Mouse (Mus musculus): Measurements from ENCODE around the gene Igfbp5. TPM values are rescaled to one million over a fixed set of nuclear protein-coding genes. Genes with fewer than 3 reads are reported as not detected.

Igfbp5 gene
- 691 TPM for polyA plus RNA-seq (2012; fragmentation: generic; extraction: Trizol)

DNA sequence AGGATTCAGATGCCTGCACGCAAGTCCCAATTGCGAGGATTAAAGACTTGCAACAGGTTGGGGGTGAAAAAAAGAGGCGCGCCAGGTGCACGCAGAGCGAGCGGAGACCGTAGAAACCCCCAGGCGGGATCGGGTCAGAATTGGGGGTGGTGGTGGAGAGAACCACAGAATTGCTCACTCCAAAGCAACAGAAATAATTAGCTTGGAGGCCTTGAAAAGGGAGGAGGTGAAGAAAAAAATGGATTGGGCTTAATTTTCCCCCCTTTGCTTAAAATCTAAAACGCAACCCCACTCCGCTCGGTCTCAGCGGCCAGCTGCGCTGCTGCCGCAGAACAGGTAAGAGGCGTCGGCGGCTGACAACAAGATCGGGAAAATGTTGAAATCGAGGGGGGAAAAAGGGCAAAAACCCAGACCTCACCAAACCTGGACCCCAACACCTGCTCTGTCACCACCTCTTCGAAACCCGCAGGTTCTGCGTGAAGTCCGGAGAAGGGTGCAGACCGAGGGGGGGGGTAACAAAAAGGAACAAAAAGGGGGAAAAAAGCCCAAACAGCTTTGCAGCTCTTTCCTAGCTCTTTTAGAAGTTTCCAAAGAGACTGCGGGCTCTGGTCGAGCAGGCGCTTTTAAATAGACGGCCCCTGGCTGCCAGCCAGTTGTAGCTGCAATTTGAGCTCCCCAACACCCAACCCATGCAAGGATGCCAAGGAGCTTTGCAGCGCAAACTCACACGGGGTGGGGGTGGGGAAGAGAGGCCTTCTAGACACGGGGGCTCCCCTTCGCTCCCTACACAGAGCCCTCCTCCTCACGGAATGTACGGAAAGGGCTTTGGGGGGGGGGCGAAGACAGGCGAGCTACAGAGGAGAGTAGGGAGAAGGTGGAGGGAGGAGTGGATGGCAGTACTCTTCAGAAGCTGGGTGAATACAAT lies at the start of gene Igfbp5:
Gene Igfbp5 (minus strand): TSS at position 598 of the 925 bp plus-strand sequence.
- no peaks in the 10 kb centered on the region for H3K27me3 ChIP-seq (ENCODE audit: control insufficient read depth, insufficient read depth, insufficient read length)
- no peak for TF ChIP-seq TCF12 (IDR thresholded peaks at IDR 0.05; ENCODE audit: insufficient read depth, poor library complexity, severe bottlenecking)
- TF ChIP-seq POLR2A (IDR thresholded peaks at IDR 0.05; ENCODE audit: insufficient read length, low read depth): peak; percentile 49
- no peak for TF ChIP-seq USF1 (IDR thresholded peaks at IDR 0.05; ENCODE audit: low read depth)
- TF ChIP-seq REST (IDR thresholded peaks at IDR 0.05; ENCODE audit: insufficient read depth, insufficient read length): no peak
- no peak for TF ChIP-seq MAX (IDR thresholded peaks at IDR 0.05; ENCODE audit: low read depth)
- peak; percentile 68 for TF ChIP-seq POLR2AphosphoS2 (IDR thresholded peaks at IDR 0.05; ENCODE audit: insufficient read length, low read depth)
- no peak for TF ChIP-seq SRF (IDR thresholded peaks at IDR 0.05; ENCODE audit: control insufficient read depth, insufficient read length, low read depth)
- TF ChIP-seq E2F4 (IDR thresholded peaks at IDR 0.05; ENCODE audit: insufficient read depth): no peak
- TF ChIP-seq TCF3 (IDR thresholded peaks at IDR 0.05; ENCODE audit: insufficient read length, low read depth): no peak
- no peak for TF ChIP-seq MYOG (IDR thresholded peaks at IDR 0.05; ENCODE audit: control insufficient read depth in 1 of 3, insufficient read depth in 1 of 3, insufficient read length in 2 of 3, low read depth in 2 of 3)
- TF ChIP-seq CEBPB (IDR thresholded peaks at IDR 0.05; ENCODE audit: insufficient read depth, poor library complexity, severe bottlenecking): no peak
- TF ChIP-seq MYOD1 (IDR thresholded peaks at IDR 0.05; ENCODE audit: control insufficient read depth in 1 of 3, insufficient read length in 2 of 3, low read depth in 2 of 3): peak in 1 of 3 experiments; percentile 17
- H3K4me3 ChIP-seq: peak within 1 kb of the TSS; percentile 97
- peak within 1 kb of the TSS; percentile 22 for H3ac ChIP-seq (ENCODE audit: control insufficient read depth, insufficient read length)
- H3K4me2 ChIP-seq (ENCODE audit: low read depth): peak within 1 kb of the TSS; percentile 63
- H3K79me2 ChIP-seq (ENCODE audit: control insufficient read depth, insufficient read depth): peaks cover 43% of the 10 kb centered on the region
- H3K36me3 ChIP-seq (ENCODE audit: control insufficient read depth, insufficient read depth): no peaks in the 10 kb centered on the region

DNA sequence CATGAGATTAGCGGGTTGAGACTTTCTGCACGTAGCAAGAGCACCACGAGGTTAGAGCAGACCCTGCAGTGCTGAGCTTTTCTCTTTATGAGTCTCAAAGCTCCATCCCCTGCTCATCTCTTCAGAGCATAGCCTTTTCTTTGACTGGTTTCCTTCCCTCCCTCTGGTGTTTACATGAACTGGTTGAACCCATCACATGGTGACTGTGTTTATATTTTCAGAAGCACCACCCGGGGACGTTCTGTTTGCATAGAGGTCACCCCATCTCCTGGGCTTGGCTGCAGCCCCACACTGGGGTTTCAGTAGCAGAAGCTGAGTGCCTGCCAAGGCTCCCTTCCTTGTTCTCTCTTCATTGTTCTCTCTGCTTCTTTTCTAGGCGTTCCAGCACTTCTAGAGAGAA lies 40.1 kb upstream of the Igfbp5 start:
- no peaks in the 10 kb centered on the region for H3K36me3 ChIP-seq (ENCODE audit: control insufficient read depth, insufficient read depth)
- H3K4me2 ChIP-seq (ENCODE audit: low read depth): no peak overlapping the region
- TF ChIP-seq TCF3 (IDR thresholded peaks at IDR 0.05; ENCODE audit: insufficient read length, low read depth) (no peak), USF1 (IDR thresholded peaks at IDR 0.05; ENCODE audit: low read depth) (no peak), E2F4 (IDR thresholded peaks at IDR 0.05; ENCODE audit: insufficient read depth) (no peak), CEBPB (IDR thresholded peaks at IDR 0.05; ENCODE audit: insufficient read depth, poor library complexity, severe bottlenecking) (no peak), REST (IDR thresholded peaks at IDR 0.05; ENCODE audit: insufficient read depth, insufficient read length) (no peak)
- no peaks in the 10 kb centered on the region for H3K79me2 ChIP-seq (ENCODE audit: control insufficient read depth, insufficient read depth)
- H3ac ChIP-seq (ENCODE audit: control insufficient read depth, insufficient read length): no peak overlapping the region
- no peak overlapping the region for H3K4me3 ChIP-seq
- no peaks in the 10 kb centered on the region for H3K27me3 ChIP-seq (ENCODE audit: control insufficient read depth, insufficient read depth, insufficient read length)

DNA sequence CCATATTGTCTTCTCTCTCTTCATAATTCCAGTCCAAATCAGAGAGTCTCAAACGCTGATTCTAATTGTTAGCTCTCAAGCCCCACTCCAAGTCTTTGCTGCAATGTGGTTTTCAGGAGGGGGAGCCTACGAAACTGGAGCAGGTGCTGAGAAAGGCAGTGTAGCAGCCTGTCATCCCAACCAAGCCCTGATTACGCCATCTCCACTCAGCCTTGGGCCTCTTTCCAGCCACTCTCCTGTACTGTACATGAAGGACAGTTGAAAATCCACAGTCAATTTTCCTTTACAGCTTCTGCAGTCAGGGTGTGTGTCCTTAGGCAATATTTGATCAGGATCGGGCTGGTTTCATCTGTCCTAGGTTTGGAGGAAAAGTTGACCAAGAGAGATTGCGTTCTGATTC lies 38.4 kb upstream of the Igfbp5 start:
- Histone ChIP-seq H3K27me3 (ENCODE audit: control insufficient read depth, insufficient read depth, insufficient read length) (no peaks in the 10 kb centered on the region), H3K4me2 (ENCODE audit: low read depth) (no peak overlapping the region), H3K79me2 (ENCODE audit: control insufficient read depth, insufficient read depth) (no peaks in the 10 kb centered on the region), H3K4me3 (no peak overlapping the region), H3K36me3 (ENCODE audit: control insufficient read depth, insufficient read depth) (no peaks in the 10 kb centered on the region), H3ac (ENCODE audit: control insufficient read depth, insufficient read length) (no peak overlapping the region)
- no peak for TF ChIP-seq MYOG (IDR thresholded peaks at IDR 0.05; ENCODE audit: control insufficient read depth in 1 of 3, insufficient read depth in 1 of 3, insufficient read length in 2 of 3, low read depth in 2 of 3)
- TF ChIP-seq POLR2A (IDR thresholded peaks at IDR 0.05; ENCODE audit: insufficient read length, low read depth): no peak
- 0 out of 2 replicates have a peak, but pooled peaks have one; percentile 30 for TF ChIP-seq CEBPB (IDR thresholded peaks at IDR 0.05; ENCODE audit: insufficient read depth, poor library complexity, severe bottlenecking)
- TF ChIP-seq MYOD1 (IDR thresholded peaks at IDR 0.05; ENCODE audit: control insufficient read depth in 1 of 3, insufficient read length in 2 of 3, low read depth in 2 of 3): peak in 1 of 3 experiments; percentile 57
- no peak for TF ChIP-seq TCF12 (IDR thresholded peaks at IDR 0.05; ENCODE audit: insufficient read depth, poor library complexity, severe bottlenecking)

DNA sequence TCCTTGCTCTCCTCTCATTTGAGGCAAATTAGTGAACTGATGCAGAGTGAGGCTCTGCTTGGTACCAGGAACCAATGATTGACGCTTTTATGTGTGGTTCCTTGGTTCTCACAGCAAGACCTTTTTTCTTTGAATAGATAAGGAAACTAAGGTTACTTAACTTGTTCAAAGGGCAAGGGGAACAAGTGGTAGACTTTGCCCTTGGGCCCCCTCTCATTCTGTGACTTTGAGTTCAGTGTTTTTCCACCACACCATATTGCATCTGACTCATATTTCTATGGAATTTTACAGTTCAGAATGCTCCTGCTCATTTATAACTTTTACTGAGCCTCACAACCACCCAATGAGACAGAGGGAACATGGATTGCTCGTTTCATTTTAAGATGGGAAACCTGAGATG lies 21.1 kb upstream of the Igfbp5 start:
- H3K79me2 ChIP-seq (ENCODE audit: control insufficient read depth, insufficient read depth): no peaks in the 10 kb centered on the region
- no peak overlapping the region for H3K4me3 ChIP-seq
- H3K27me3 ChIP-seq (ENCODE audit: control insufficient read depth, insufficient read depth, insufficient read length): no peaks in the 10 kb centered on the region
- no peak overlapping the region for H3ac ChIP-seq (ENCODE audit: control insufficient read depth, insufficient read length)
- no peak overlapping the region for H3K4me2 ChIP-seq (ENCODE audit: low read depth)
- H3K36me3 ChIP-seq (ENCODE audit: control insufficient read depth, insufficient read depth): no peaks in the 10 kb centered on the region
- TF ChIP-seq MYOD1 (IDR thresholded peaks at IDR 0.05; ENCODE audit: control insufficient read depth in 1 of 3, insufficient read length in 2 of 3, low read depth in 2 of 3): no peak
- no peak for TF ChIP-seq TCF3 (IDR thresholded peaks at IDR 0.05; ENCODE audit: insufficient read length, low read depth)
- no peak for TF ChIP-seq POLR2AphosphoS2 (IDR thresholded peaks at IDR 0.05; ENCODE audit: insufficient read length, low read depth)
- no peak for TF ChIP-seq E2F4 (IDR thresholded peaks at IDR 0.05; ENCODE audit: insufficient read depth)
- no peak for TF ChIP-seq REST (IDR thresholded peaks at IDR 0.05; ENCODE audit: insufficient read depth, insufficient read length)
- TF ChIP-seq MAX (IDR thresholded peaks at IDR 0.05; ENCODE audit: low read depth): no peak
- TF ChIP-seq TCF12 (IDR thresholded peaks at IDR 0.05; ENCODE audit: insufficient read depth, poor library complexity, severe bottlenecking): no peak
- TF ChIP-seq CEBPB (IDR thresholded peaks at IDR 0.05; ENCODE audit: insufficient read depth, poor library complexity, severe bottlenecking): no peak
- TF ChIP-seq MYOG (IDR thresholded peaks at IDR 0.05; ENCODE audit: control insufficient read depth in 1 of 3, insufficient read depth in 1 of 3, insufficient read length in 2 of 3, low read depth in 2 of 3): no peak

DNA sequence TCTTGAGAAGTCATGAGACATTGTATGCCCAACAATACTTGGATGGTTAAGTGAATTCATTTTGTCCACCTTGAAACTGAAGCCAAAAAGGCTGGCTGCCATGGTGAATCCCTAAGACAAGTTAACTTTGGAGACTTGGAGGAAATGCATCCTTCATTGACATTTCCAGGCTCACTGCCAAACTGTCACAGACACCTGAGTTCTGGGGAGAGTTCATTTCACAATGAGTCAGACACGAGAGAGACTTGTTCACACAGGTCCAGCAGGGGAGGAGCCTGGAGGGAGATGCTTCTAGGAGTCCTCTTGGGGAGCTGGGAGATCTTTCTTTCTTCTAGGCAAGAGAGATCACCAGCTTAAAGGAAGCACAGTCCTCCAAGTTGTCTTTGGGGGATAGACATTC lies 13.2 kb upstream of the Igfbp5 start:
- Histone ChIP-seq H3K27me3 (ENCODE audit: control insufficient read depth, insufficient read depth, insufficient read length) (no peaks in the 10 kb centered on the region), H3K4me3 (no peak overlapping the region), H3K4me2 (ENCODE audit: low read depth) (peak overlapping the region; percentile 24), H3ac (ENCODE audit: control insufficient read depth, insufficient read length) (no peak overlapping the region), H3K79me2 (ENCODE audit: control insufficient read depth, insufficient read depth) (no peaks in the 10 kb centered on the region), H3K36me3 (ENCODE audit: control insufficient read depth, insufficient read depth) (no peaks in the 10 kb centered on the region)
- TF ChIP-seq USF1 (IDR thresholded peaks at IDR 0.05; ENCODE audit: low read depth): no peak
- TF ChIP-seq MYOD1 (IDR thresholded peaks at IDR 0.05; ENCODE audit: control insufficient read depth in 1 of 3, insufficient read length in 2 of 3, low read depth in 2 of 3): no peak
- no peak for TF ChIP-seq POLR2AphosphoS2 (IDR thresholded peaks at IDR 0.05; ENCODE audit: insufficient read length, low read depth)
- no peak for TF ChIP-seq TCF3 (IDR thresholded peaks at IDR 0.05; ENCODE audit: insufficient read length, low read depth)
- no peak for TF ChIP-seq E2F4 (IDR thresholded peaks at IDR 0.05; ENCODE audit: insufficient read depth)
- no peak for TF ChIP-seq POLR2A (IDR thresholded peaks at IDR 0.05; ENCODE audit: insufficient read length, low read depth)
- TF ChIP-seq CEBPB (IDR thresholded peaks at IDR 0.05; ENCODE audit: insufficient read depth, poor library complexity, severe bottlenecking): no peak
- TF ChIP-seq MYOG (IDR thresholded peaks at IDR 0.05; ENCODE audit: control insufficient read depth in 1 of 3, insufficient read depth in 1 of 3, insufficient read length in 2 of 3, low read depth in 2 of 3): no peak
- TF ChIP-seq TCF12 (IDR thresholded peaks at IDR 0.05; ENCODE audit: insufficient read depth, poor library complexity, severe bottlenecking): no peak
